Mouse (Mus musculus) MEL (cell line): Measurements from ENCODE around the gene Casc3. TPM values are rescaled to one million over a fixed set of nuclear protein-coding genes. Genes with fewer than 3 reads are reported as not detected.

ENCODE experiments used
- DNase-seq: peaks from one replicate; pipeline ENCODE4 v3.0.0; 2011; ENCODE audit warnings: low read depth, low spot score
- H3K27ac ChIP-seq: 2 replicates; pipeline ENCODE4 v1.5.1; 2012; ENCODE audit warnings: low read depth, mild to moderate bottlenecking, control low read depth, low read length, moderate library complexity; ENCODE audit not compliant: control insufficient read depth
- H3K27me3 ChIP-seq, 2 experiments: fragments of 150-350 bp in 1 of 2; sonication (generic) in 1 of 2; 2 replicates each; pipeline ENCODE4 v1.6.1; 2012; ENCODE audit warnings: low read length in 2 of 2, mild to moderate bottlenecking in 2 of 2, improper control_type of control experiment in 1 of 2, moderate library complexity in 1 of 2; ENCODE audit not compliant: insufficient read depth in 2 of 2, control insufficient read depth in 1 of 2
- H3K36me3 ChIP-seq, 2 experiments: 2 replicates each; pipeline ENCODE4 v1.6.1; 2012 to 2014; ENCODE audit warnings: low read length in 2 of 2, improper control_type of control experiment in 1 of 2, inconsistent platforms in 1 of 2, mild to moderate bottlenecking in 1 of 2; ENCODE audit not compliant: insufficient read depth in 2 of 2, control insufficient read depth in 1 of 2
- H3K4me1 ChIP-seq, 2 experiments: fragments of 150-350 bp in 1 of 2; sonication (generic) in 1 of 2; 2 replicates each; pipeline ENCODE4 v1.6.1; 2012; ENCODE audit warnings: low read length in 2 of 2, improper control_type of control experiment in 1 of 2, mild to moderate bottlenecking in 1 of 2; ENCODE audit not compliant: insufficient read depth in 2 of 2, control insufficient read depth in 1 of 2
- H3K4me3 ChIP-seq, 2 experiments: fragments of 150-350 bp in 1 of 2; sonication (generic) in 1 of 2; 2 replicates each; pipeline ENCODE4 v1.5.1; 2012; ENCODE audit warnings: low read depth in 2 of 2, low read length in 2 of 2, mild to moderate bottlenecking in 2 of 2, moderate library complexity in 2 of 2, control low read depth in 1 of 2, improper control_type of control experiment in 1 of 2; ENCODE audit not compliant: control insufficient read depth in 1 of 2, insufficient read depth in 1 of 2
- H3K79me2 ChIP-seq: 2 replicates; pipeline ENCODE4 v1.6.1; 2012; ENCODE audit warnings: mild to moderate bottlenecking, low read length, moderate library complexity; ENCODE audit not compliant: control insufficient read depth, poor library complexity, insufficient read depth
- H3K9ac ChIP-seq: 2 replicates; pipeline ENCODE4 v1.6.1; 2012; ENCODE audit warnings: low read depth, mild to moderate bottlenecking, control low read depth, low read length, moderate library complexity; ENCODE audit not compliant: control insufficient read depth, poor library complexity, severe bottlenecking
- H3K9me3 ChIP-seq: fragments of 150-350 bp; sonication (generic); replicated peaks from 2 replicates; pipeline ENCODE4 v1.6.1; 2012; ENCODE audit warnings: mild to moderate bottlenecking, low read length, improper control_type of control experiment, moderate library complexity; ENCODE audit not compliant: insufficient read depth
- CHD2 ChIP-seq: IDR thresholded peaks from 2 replicates; pipeline ENCODE4 v1.6.1; 2011; ENCODE audit warnings: low read length, improper control_type of control experiment
- EP300 ChIP-seq, 2 experiments: IDR thresholded peaks; 2 replicates each; pipeline ENCODE4 v1.6.1; 2011; ENCODE audit warnings: improper control_type of control experiment in 2 of 2, low read length in 2 of 2, low read depth in 1 of 2, mild to moderate bottlenecking in 1 of 2
- ETS1 ChIP-seq: IDR thresholded peaks from 2 replicates; pipeline ENCODE4 v1.6.1; 2012; ENCODE audit warnings: low read depth, mild to moderate bottlenecking, inconsistent platforms, low read length, improper control_type of control experiment, moderate library complexity
- KAT2A ChIP-seq: conservative IDR thresholded peaks from 2 replicates; pipeline ENCODE4 v1.6.1; 2012; ENCODE audit warnings: low read depth, low read length, improper control_type of control experiment, inconsistent platforms
- MAX ChIP-seq: IDR thresholded peaks from 2 replicates; pipeline ENCODE4 v1.6.1; 2011; ENCODE audit warnings: low read length, improper control_type of control experiment
- MAZ ChIP-seq: IDR thresholded peaks from 2 replicates; pipeline ENCODE4 v1.6.1; 2012; ENCODE audit warnings: low read depth, mild to moderate bottlenecking, inconsistent platforms, low read length, improper control_type of control experiment
- MXI1 ChIP-seq: IDR thresholded peaks from 2 replicates; pipeline ENCODE4 v1.6.1; 2011; ENCODE audit warnings: mild to moderate bottlenecking, low read depth, low read length, improper control_type of control experiment
- POLR2A ChIP-seq, 2 experiments: IDR thresholded peaks; 2 replicates each; pipeline ENCODE4 v1.6.1; 2011 to 2012; ENCODE audit warnings: low read length in 2 of 2, mild to moderate bottlenecking in 2 of 2, control low read depth in 1 of 2, improper control_type of control experiment in 1 of 2, low read depth in 1 of 2, moderate library complexity in 1 of 2; ENCODE audit not compliant: control insufficient read depth in 1 of 2, insufficient read depth in 1 of 2, poor library complexity in 1 of 2
- POLR2AphosphoS2 ChIP-seq: IDR thresholded peaks from 2 replicates; pipeline ENCODE4 v1.6.1; 2011; ENCODE audit warnings: low read length, improper control_type of control experiment
- SIN3A ChIP-seq: IDR thresholded peaks from 2 replicates; pipeline ENCODE4 v1.6.1; 2012; ENCODE audit warnings: low read length, improper control_type of control experiment, inconsistent platforms
- SMC3 ChIP-seq: IDR thresholded peaks from 2 replicates; pipeline ENCODE4 v1.6.1; 2011; ENCODE audit warnings: low read depth, low read length, improper control_type of control experiment
- ZMIZ1 ChIP-seq: IDR thresholded peaks from 2 replicates; pipeline ENCODE4 v1.6.1; 2012; ENCODE audit warnings: low read depth, mild to moderate bottlenecking, inconsistent platforms, low read length, improper control_type of control experiment, moderate library complexity
- polyA plus RNA-seq, 2 experiments: library from polyadenylated mRNA; stranded (reverse) in 1 of 2; unstranded in 1 of 2; fragments of >175 nt in 1 of 2; fragments of >200 nt in 1 of 2; gene quantifications; 2 replicates each; pipeline versions ENCODE4 v1.2.1 to v1.2.4; 2012; ENCODE audit warnings: low replicate concordance in 2 of 2, low read depth in 1 of 2; ENCODE audit not compliant: insufficient read length in 2 of 2, insufficient read depth in 1 of 2, missing spikeins in 1 of 2
- total RNA-seq: library from RNA; depleted of rRNA; stranded (reverse); fragments of 300-350 nt; gene quantifications from 2 replicates; pipeline ENCODE4 v1.2.3, GENCODE M21; 2012

Casc3 gene
- total and polyA plus RNA-seq, 3 experiments = 18.2 to 61.0 (median 58.6) TPM

- Histone ChIP-seq H3K9me3 (no peaks in the 10 kb centered on the region), H3K4me1 (peaks cover 4 to 9% of the 10 kb centered on the region in 2 experiments), H3K27me3 (no peaks in the 10 kb centered on the region), H3K27ac (no peak overlapping the region), H3K36me3 (peaks cover 9 to 11% of the 10 kb centered on the region in 2 experiments), H3K4me3 (no peak overlapping the region), H3K9ac (no peak overlapping the region), H3K79me2 (peaks cover 3% of the 10 kb centered on the region)
- TF ChIP-seq KAT2A (no peak), SMC3 (no peak), CHD2 (no peak), ETS1 (no peak), POLR2A (IDR thresholded peaks at IDR 0.05; ENCODE audit: control insufficient read depth in 1 of 2, insufficient read depth in 1 of 2, low read depth in 1 of 2, low read length in 2 of 2, poor library complexity in 1 of 2) (no peak)
- DNase-seq = no peak
Observed at GRCm38 (mm10) chr11:98871416-98871815, 66.7 kb downstream of the Casc3 start.

DNA sequence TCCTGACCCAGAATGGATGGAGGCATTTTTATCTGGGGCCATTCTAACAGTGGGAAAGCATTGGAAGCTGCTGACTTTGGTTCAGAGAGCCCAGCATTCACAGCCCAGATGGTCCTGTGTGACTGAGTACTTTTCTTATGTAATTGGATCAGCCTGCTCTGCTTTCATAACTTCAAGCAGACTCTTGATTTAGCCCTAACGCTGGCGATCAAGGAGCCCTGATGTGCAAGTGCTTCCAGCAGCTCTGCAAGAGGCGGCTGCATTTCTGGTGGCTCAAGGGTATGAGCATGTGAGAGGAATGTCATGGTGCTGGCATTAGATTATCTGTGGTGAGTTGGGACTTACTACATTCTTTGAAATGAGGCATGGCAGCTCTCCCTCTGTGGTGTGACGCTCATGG is 67.3 kb downstream of the Casc3 start:
- Histone ChIP-seq H3K79me2 (peaks cover 2% of the 10 kb centered on the region), H3K27ac (no peak overlapping the region), H3K4me1 (peaks cover 4 to 9% of the 10 kb centered on the region in 2 experiments), H3K36me3 (peaks cover 9 to 11% of the 10 kb centered on the region in 2 experiments), H3K4me3 (no peak overlapping the region), H3K27me3 (no peaks in the 10 kb centered on the region), H3K9ac (no peak overlapping the region), H3K9me3 (no peaks in the 10 kb centered on the region)
- TF ChIP-seq MXI1 = no peak
- no peak for TF ChIP-seq MAZ
- no peak for TF ChIP-seq ETS1
- TF ChIP-seq SIN3A = no peak
- TF ChIP-seq POLR2AphosphoS2 = no peak
- DNase-seq = no peak

GRCm38 (mm10) chr11:98873900-98874299 is 69.2 kb downstream of the Casc3 start:
- peak; percentile 61 for DNase-seq
- H3K79me2 ChIP-seq = peaks cover 4% of the 10 kb centered on the region
- H3K4me3 ChIP-seq = no peak overlapping the region
- no peaks in the 10 kb centered on the region for H3K9me3 ChIP-seq
- H3K27ac ChIP-seq = no peak overlapping the region
- H3K27me3 ChIP-seq = no peaks in the 10 kb centered on the region
- peaks cover 11% of the 10 kb centered on the region in 2 experiments for H3K36me3 ChIP-seq
- no peak overlapping the region for H3K9ac ChIP-seq
- TF ChIP-seq MAX (0 out of 2 replicates have a peak, but pooled peaks have one; percentile 10), SIN3A (peak; percentile 47), EP300 (IDR thresholded peaks at IDR 0.05; ENCODE audit: low read depth in 1 of 2, low read length in 2 of 2) (peak in 1 of 2 experiments; percentile 12; a peak in 1 of 4 replicates), ZMIZ1 (no peak)
- peaks cover 4 to 9% of the 10 kb centered on the region in 2 experiments for H3K4me1 ChIP-seq
